Mouse (Mus musculus) MEL (cell line): ENCODE data around the gene Ms4a4c. TPM values are rescaled to one million over a fixed set of nuclear protein-coding genes. Genes with fewer than 3 reads are reported as not detected.
"Not testable (repeated sequence)": the region's sequence is repeated elsewhere in the genome, so short reads cannot be mapped to it uniquely, and the experiment has no call there.

Experiments used
- DNase-seq: peaks from one replicate; pipeline ENCODE4 v3.0.0; 2011; ENCODE audit warnings: low read depth, low spot score
- H3K27ac ChIP-seq: 2 replicates; pipeline ENCODE4 v1.5.1; 2012; ENCODE audit warnings: low read depth, mild to moderate bottlenecking, control low read depth, low read length, moderate library complexity; ENCODE audit not compliant: control insufficient read depth
- H3K27me3 ChIP-seq, 2 experiments: fragments of 150-350 bp in 1 of 2; sonication (generic) in 1 of 2; 2 replicates each; pipeline ENCODE4 v1.6.1; 2012; ENCODE audit warnings: low read length in 2 of 2, mild to moderate bottlenecking in 2 of 2, improper control_type of control experiment in 1 of 2, moderate library complexity in 1 of 2; ENCODE audit not compliant: insufficient read depth in 2 of 2, control insufficient read depth in 1 of 2
- H3K36me3 ChIP-seq, 2 experiments: 2 replicates each; pipeline ENCODE4 v1.6.1; 2012 to 2014; ENCODE audit warnings: low read length in 2 of 2, improper control_type of control experiment in 1 of 2, inconsistent platforms in 1 of 2, mild to moderate bottlenecking in 1 of 2; ENCODE audit not compliant: insufficient read depth in 2 of 2, control insufficient read depth in 1 of 2
- H3K4me1 ChIP-seq, 2 experiments: fragments of 150-350 bp in 1 of 2; sonication (generic) in 1 of 2; 2 replicates each; pipeline ENCODE4 v1.6.1; 2012; ENCODE audit warnings: low read length in 2 of 2, improper control_type of control experiment in 1 of 2, mild to moderate bottlenecking in 1 of 2; ENCODE audit not compliant: insufficient read depth in 2 of 2, control insufficient read depth in 1 of 2
- H3K4me3 ChIP-seq, 2 experiments: fragments of 150-350 bp in 1 of 2; sonication (generic) in 1 of 2; 2 replicates each; pipeline ENCODE4 v1.5.1; 2012; ENCODE audit warnings: low read depth in 2 of 2, low read length in 2 of 2, mild to moderate bottlenecking in 2 of 2, moderate library complexity in 2 of 2, control low read depth in 1 of 2, improper control_type of control experiment in 1 of 2; ENCODE audit not compliant: control insufficient read depth in 1 of 2, insufficient read depth in 1 of 2
- H3K79me2 ChIP-seq: 2 replicates; pipeline ENCODE4 v1.6.1; 2012; ENCODE audit warnings: mild to moderate bottlenecking, low read length, moderate library complexity; ENCODE audit not compliant: control insufficient read depth, poor library complexity, insufficient read depth
- H3K9ac ChIP-seq: 2 replicates; pipeline ENCODE4 v1.6.1; 2012; ENCODE audit warnings: low read depth, mild to moderate bottlenecking, control low read depth, low read length, moderate library complexity; ENCODE audit not compliant: control insufficient read depth, poor library complexity, severe bottlenecking
- H3K9me3 ChIP-seq: fragments of 150-350 bp; sonication (generic); replicated peaks from 2 replicates; pipeline ENCODE4 v1.6.1; 2012; ENCODE audit warnings: mild to moderate bottlenecking, low read length, improper control_type of control experiment, moderate library complexity; ENCODE audit not compliant: insufficient read depth
- E2F4 ChIP-seq: IDR thresholded peaks from 2 replicates; pipeline ENCODE4 v1.6.1; 2011; ENCODE audit warnings: low read depth, low read length, improper control_type of control experiment, borderline replicate concordance
- ELF1 ChIP-seq: IDR thresholded peaks from 2 replicates; pipeline ENCODE4 v1.6.1; 2014; ENCODE audit warnings: low read depth, mild to moderate bottlenecking, inconsistent platforms, low read length, improper control_type of control experiment, moderate library complexity
- GABPA ChIP-seq: IDR thresholded peaks from 2 replicates; pipeline ENCODE4 v1.6.1; 2012; ENCODE audit warnings: low read depth, mild to moderate bottlenecking, inconsistent platforms, low read length, improper control_type of control experiment, moderate library complexity
- HCFC1 ChIP-seq: IDR thresholded peaks from 2 replicates; pipeline ENCODE4 v1.6.1; 2012; ENCODE audit warnings: low read depth, mild to moderate bottlenecking, inconsistent platforms, low read length, improper control_type of control experiment, moderate library complexity
- KAT2A ChIP-seq: conservative IDR thresholded peaks from 2 replicates; pipeline ENCODE4 v1.6.1; 2012; ENCODE audit warnings: low read depth, low read length, improper control_type of control experiment, inconsistent platforms
- MAX ChIP-seq: IDR thresholded peaks from 2 replicates; pipeline ENCODE4 v1.6.1; 2011; ENCODE audit warnings: low read length, improper control_type of control experiment
- MXI1 ChIP-seq: IDR thresholded peaks from 2 replicates; pipeline ENCODE4 v1.6.1; 2011; ENCODE audit warnings: mild to moderate bottlenecking, low read depth, low read length, improper control_type of control experiment
- MYC ChIP-seq: IDR thresholded peaks from 2 replicates; pipeline ENCODE4 v1.6.1; 2011; ENCODE audit warnings: low read depth, mild to moderate bottlenecking, low read length, improper control_type of control experiment, moderate library complexity
- NRF1 ChIP-seq: IDR thresholded peaks from 2 replicates; pipeline ENCODE4 v1.6.1; 2014; ENCODE audit warnings: low read depth, mild to moderate bottlenecking, inconsistent platforms, low read length, improper control_type of control experiment, moderate library complexity; ENCODE audit not compliant: poor library complexity, insufficient read depth, severe bottlenecking
- POLR2A ChIP-seq, 2 experiments: IDR thresholded peaks; 2 replicates each; pipeline ENCODE4 v1.6.1; 2011 to 2012; ENCODE audit warnings: low read length in 2 of 2, mild to moderate bottlenecking in 2 of 2, control low read depth in 1 of 2, improper control_type of control experiment in 1 of 2, low read depth in 1 of 2, moderate library complexity in 1 of 2; ENCODE audit not compliant: control insufficient read depth in 1 of 2, insufficient read depth in 1 of 2, poor library complexity in 1 of 2
- POLR2AphosphoS2 ChIP-seq: IDR thresholded peaks from 2 replicates; pipeline ENCODE4 v1.6.1; 2011; ENCODE audit warnings: low read length, improper control_type of control experiment
- POLR2AphosphoS5 ChIP-seq: IDR thresholded peaks from 2 replicates; pipeline ENCODE4 v1.6.1; 2012; ENCODE audit warnings: low read depth, borderline replicate concordance, mild to moderate bottlenecking, inconsistent platforms, low read length, moderate library complexity, mixed read lengths
- RAD21 ChIP-seq: IDR thresholded peaks from 2 replicates; pipeline ENCODE4 v1.6.1; 2011; ENCODE audit warnings: mild to moderate bottlenecking, low read depth, low read length, improper control_type of control experiment
- RCOR1 ChIP-seq: IDR thresholded peaks from 2 replicates; pipeline ENCODE4 v1.6.1; 2012; ENCODE audit warnings: low read depth, mild to moderate bottlenecking, inconsistent platforms, low read length, improper control_type of control experiment
- UBTF ChIP-seq: IDR thresholded peaks from 2 replicates; pipeline ENCODE4 v1.6.1; 2012; ENCODE audit warnings: low read depth, mild to moderate bottlenecking, inconsistent platforms, low read length, improper control_type of control experiment, moderate library complexity, borderline replicate concordance; ENCODE audit not compliant: insufficient read depth
- ZC3H11A ChIP-seq: IDR thresholded peaks from 2 replicates; pipeline ENCODE4 v1.6.1; 2012; ENCODE audit warnings: low read depth, mild to moderate bottlenecking, inconsistent platforms, low read length, improper control_type of control experiment
- ZKSCAN1 ChIP-seq: IDR thresholded peaks from 2 replicates; pipeline ENCODE4 v1.6.1; 2012; ENCODE audit warnings: low read depth, mild to moderate bottlenecking, inconsistent platforms, low read length, improper control_type of control experiment, moderate library complexity
- ZMIZ1 ChIP-seq: IDR thresholded peaks from 2 replicates; pipeline ENCODE4 v1.6.1; 2012; ENCODE audit warnings: low read depth, mild to moderate bottlenecking, inconsistent platforms, low read length, improper control_type of control experiment, moderate library complexity
- ZNF384 ChIP-seq: IDR thresholded peaks from 2 replicates; pipeline ENCODE4 v1.6.1; 2012; ENCODE audit warnings: low read depth, mild to moderate bottlenecking, inconsistent platforms, low read length, improper control_type of control experiment
- polyA plus RNA-seq, 2 experiments: library from polyadenylated mRNA; stranded (reverse) in 1 of 2; unstranded in 1 of 2; fragments of >175 nt in 1 of 2; fragments of >200 nt in 1 of 2; gene quantifications; 2 replicates each; pipeline versions ENCODE4 v1.2.1 to v1.2.4; 2012; ENCODE audit warnings: low replicate concordance in 2 of 2, low read depth in 1 of 2; ENCODE audit not compliant: insufficient read length in 2 of 2, insufficient read depth in 1 of 2, missing spikeins in 1 of 2
- total RNA-seq: library from RNA; depleted of rRNA; stranded (reverse); fragments of 300-350 nt; gene quantifications from 2 replicates; pipeline ENCODE4 v1.2.3, GENCODE M21; 2012

The Ms4a4c gene
- total and polyA plus RNA-seq, 3 experiments: not detected

DNA sequence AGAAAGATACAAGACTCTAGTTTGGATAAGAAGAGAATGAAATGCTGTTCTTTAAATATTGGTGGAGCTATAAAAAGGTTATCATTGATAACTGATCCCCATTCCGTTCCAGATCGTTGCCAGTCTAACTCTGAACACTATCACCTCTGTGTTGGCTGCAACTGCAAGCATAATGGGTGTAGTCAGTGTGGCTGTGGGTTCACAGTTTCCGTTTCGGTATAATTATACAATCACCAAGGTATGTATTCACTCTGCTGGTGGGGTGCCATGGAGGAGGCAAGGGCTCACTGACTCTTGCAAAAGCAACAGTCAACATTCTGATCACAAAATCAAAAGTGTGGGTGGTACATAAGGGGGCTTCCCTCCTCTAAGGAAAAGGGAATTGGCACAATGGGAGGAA, 54.5 kb downstream of the Ms4a4c start:
- H3K79me2 ChIP-seq, H3K27me3 ChIP-seq, H3K4me1 ChIP-seq, H3K27ac ChIP-seq, H3K36me3 ChIP-seq, H3K4me3 ChIP-seq, H3K9me3 ChIP-seq, DNase-seq, H3K9ac ChIP-seq: not testable (repeated sequence)

- not testable (repeated sequence) for H3K9ac ChIP-seq, H3K9me3 ChIP-seq, H3K79me2 ChIP-seq, DNase-seq, H3K4me3 ChIP-seq, H3K27me3 ChIP-seq, H3K4me1 ChIP-seq, H3K36me3 ChIP-seq, H3K27ac ChIP-seq
These were observed 60.2 kb downstream of the Ms4a4c start for GRCm38 (mm10) chr19:11464795-11465194.

- H3K27ac ChIP-seq: no peak overlapping the region
- no peaks in the 10 kb centered on the region for H3K36me3 ChIP-seq
- H3K9ac ChIP-seq: no peak overlapping the region
- TF ChIP-seq POLR2A (IDR thresholded peaks at IDR 0.05; ENCODE audit: control insufficient read depth in 1 of 2, insufficient read depth in 1 of 2, low read depth in 1 of 2, low read length in 2 of 2, poor library complexity in 1 of 2): no peak
- TF ChIP-seq KAT2A: no peak
- TF ChIP-seq MYC: no peak
- no peak for TF ChIP-seq MXI1
- no peak for TF ChIP-seq ELF1
- no peak for TF ChIP-seq ZC3H11A
- TF ChIP-seq NRF1: no peak
- no peak for TF ChIP-seq POLR2AphosphoS2
- TF ChIP-seq MAX: no peak
- TF ChIP-seq GABPA: no peak
- no peak for TF ChIP-seq ZKSCAN1
- TF ChIP-seq UBTF: no peak
- no peak for TF ChIP-seq POLR2AphosphoS5
- no peak for TF ChIP-seq RCOR1
- no peak for TF ChIP-seq E2F4
- TF ChIP-seq ZMIZ1: no peak
- no peak for TF ChIP-seq RAD21
- TF ChIP-seq HCFC1: no peak
- TF ChIP-seq ZNF384: no peak
- no peaks in the 10 kb centered on the region; a peak in 1 of 4 replicates for H3K27me3 ChIP-seq
- H3K9me3 ChIP-seq: no peaks in the 10 kb centered on the region
- H3K4me1 ChIP-seq: no peaks in the 10 kb centered on the region
- H3K4me3 ChIP-seq: no peak overlapping the region
- no peaks in the 10 kb centered on the region for H3K79me2 ChIP-seq
- no peak for DNase-seq
These were observed 61.9 kb downstream of the Ms4a4c start for GRCm38 (mm10) chr19:11466471-11466870.

DNA sequence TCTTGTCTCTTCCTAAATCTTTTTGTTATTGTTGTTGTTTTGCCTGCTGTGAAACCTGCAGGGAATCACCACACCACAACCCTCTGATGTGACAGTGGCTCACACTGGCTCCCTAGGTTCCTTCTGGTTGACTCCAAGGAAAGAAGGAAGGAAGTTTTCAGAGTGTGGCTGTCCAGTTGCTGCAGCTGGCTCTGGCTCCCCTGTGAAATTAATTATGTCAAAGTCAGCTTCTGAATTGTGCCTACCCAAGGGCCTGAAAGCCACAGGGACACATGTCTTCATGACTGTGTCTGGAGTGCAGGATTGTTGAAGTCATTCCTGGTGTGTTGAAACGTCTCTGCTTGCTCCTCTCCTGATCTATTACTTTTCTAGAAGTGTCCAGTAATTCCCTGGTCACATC, 63.8 kb downstream of the Ms4a4c start:
- not testable (repeated sequence) for H3K9ac ChIP-seq, H3K9me3 ChIP-seq, H3K27ac ChIP-seq, H3K4me1 ChIP-seq, H3K36me3 ChIP-seq, DNase-seq, H3K27me3 ChIP-seq, H3K4me3 ChIP-seq, H3K79me2 ChIP-seq
